Mouse (Mus musculus) CH12.LX (cell line): ENCODE measurements around the gene Cd33. TPM values are rescaled to one million over a fixed set of nuclear protein-coding genes. Genes with fewer than 3 reads are reported as not detected.
A peak's percentile ranks its signal among the peaks of the same experiment; 100 is the strongest.

Source experiments
- DNase-seq: peaks from one replicate; pipeline ENCODE4 v3.0.0-alpha.2; 2013; ENCODE audit errors: extremely low read depth
- H3K27ac ChIP-seq: 2 replicates; pipeline ENCODE4 v1.5.1; 2012; ENCODE audit warnings: low read depth, mild to moderate bottlenecking, control low read depth, moderate library complexity; ENCODE audit not compliant: insufficient read depth
- H3K27me3 ChIP-seq: replicated peaks from 2 replicates; pipeline ENCODE3; 2012; ENCODE audit warnings: inconsistent platforms
- H3K36me3 ChIP-seq, 2 experiments: replicated peaks in 1 of 2; 2 replicates each; pipeline versions ENCODE3 to v1.6.1; 2012; ENCODE audit warnings: inconsistent platforms in 1 of 2, low read length in 1 of 2, mild to moderate bottlenecking in 1 of 2, mixed read lengths in 1 of 2, moderate library complexity in 1 of 2; ENCODE audit not compliant: control insufficient read depth in 1 of 2, insufficient read depth in 1 of 2
- H3K4me1 ChIP-seq, 2 experiments: 2 replicates each; pipeline ENCODE4 v1.6.1; 2012; ENCODE audit warnings: inconsistent platforms in 1 of 2, moderate library complexity in 1 of 2; ENCODE audit not compliant: insufficient read depth in 2 of 2, control insufficient read depth in 1 of 2
- H3K4me2 ChIP-seq: 2 replicates; pipeline ENCODE4 v1.6.1; 2012; ENCODE audit warnings: low read depth, mild to moderate bottlenecking, control low read depth; ENCODE audit not compliant: poor library complexity, insufficient read depth, severe bottlenecking
- H3K4me3 ChIP-seq, 3 experiments: fragments of 150-350 bp in 1 of 3; sonication (generic) in 1 of 3; replicated peaks in 1 of 3; 2 replicates each; pipeline versions ENCODE3 to v1.5.1; 2011 to 2012; ENCODE audit warnings: low read depth in 2 of 3, low read length in 2 of 3, mild to moderate bottlenecking in 2 of 3, moderate library complexity in 2 of 3, control low read depth in 1 of 3, improper control_type of control experiment in 1 of 3, inconsistent platforms in 1 of 3, mixed read lengths in 1 of 3; ENCODE audit not compliant: poor library complexity in 1 of 3
- H3K79me2 ChIP-seq: replicated peaks from 2 replicates; pipeline ENCODE4 v1.6.1; 2012; ENCODE audit warnings: mild to moderate bottlenecking, moderate library complexity; ENCODE audit not compliant: control insufficient read depth, poor library complexity, insufficient read depth, severe bottlenecking; ENCODE audit errors: extremely low read depth
- H3K9ac ChIP-seq: 2 replicates; pipeline ENCODE4 v1.6.1; 2012; ENCODE audit warnings: low read depth, mild to moderate bottlenecking, control low read depth, moderate library complexity; ENCODE audit not compliant: insufficient read depth
- H3K9me3 ChIP-seq: replicated peaks from 2 replicates; pipeline ENCODE3; 2012; ENCODE audit warnings: low read length, inconsistent platforms, mixed read lengths
- CHD1 ChIP-seq: IDR thresholded peaks from 2 replicates; pipeline ENCODE4 v1.6.1; 2012; ENCODE audit warnings: low read depth, low read length, improper control_type of control experiment, inconsistent platforms
- CHD2 ChIP-seq: IDR thresholded peaks from 2 replicates; pipeline ENCODE4 v1.6.1; 2011; ENCODE audit warnings: low read length, improper control_type of control experiment
- CTCF ChIP-seq, 2 experiments: IDR thresholded peaks in 1 of 2; conservative IDR thresholded peaks in 1 of 2; 2 replicates each; pipeline ENCODE4 v1.5.1; 2011 to 2012; ENCODE audit warnings: low read depth in 2 of 2, low read length in 2 of 2, improper control_type of control experiment in 1 of 2, inconsistent platforms in 1 of 2, mild to moderate bottlenecking in 1 of 2, moderate library complexity in 1 of 2
- EP300 ChIP-seq: IDR thresholded peaks from 2 replicates; pipeline ENCODE4 v1.6.1; 2011; ENCODE audit warnings: low read length, improper control_type of control experiment
- GABPA ChIP-seq: IDR thresholded peaks from 2 replicates; pipeline ENCODE4 v1.6.1; 2012; ENCODE audit warnings: low read depth, low read length, improper control_type of control experiment, inconsistent platforms; ENCODE audit not compliant: insufficient replicate concordance
- HCFC1 ChIP-seq: IDR thresholded peaks from 2 replicates; pipeline ENCODE4 v1.6.1; 2012; ENCODE audit warnings: low read depth, mild to moderate bottlenecking, inconsistent platforms, low read length, improper control_type of control experiment
- IRF4 ChIP-seq: IDR thresholded peaks from 2 replicates; pipeline ENCODE4 v1.6.1; 2014; ENCODE audit warnings: low read depth, mild to moderate bottlenecking, inconsistent platforms, low read length, improper control_type of control experiment
- JUND ChIP-seq: conservative IDR thresholded peaks from 2 replicates; pipeline ENCODE4 v1.6.1; 2011; ENCODE audit warnings: low read depth, low read length, improper control_type of control experiment
- MAFK ChIP-seq: IDR thresholded peaks from 2 replicates; pipeline ENCODE4 v1.6.1; 2011; ENCODE audit warnings: low read length, improper control_type of control experiment; ENCODE audit not compliant: insufficient replicate concordance
- MAX ChIP-seq: IDR thresholded peaks from 2 replicates; pipeline ENCODE4 v1.6.1; 2011; ENCODE audit warnings: low read length, improper control_type of control experiment
- MAZ ChIP-seq: IDR thresholded peaks from 2 replicates; pipeline ENCODE4 v1.6.1; 2012; ENCODE audit warnings: low read depth, mild to moderate bottlenecking, inconsistent platforms, low read length, improper control_type of control experiment, moderate library complexity
- MEF2A ChIP-seq: IDR thresholded peaks from 2 replicates; pipeline ENCODE4 v1.6.1; 2014; ENCODE audit warnings: low read depth, mild to moderate bottlenecking, inconsistent platforms, low read length, improper control_type of control experiment, borderline replicate concordance
- MXI1 ChIP-seq: IDR thresholded peaks from 2 replicates; pipeline ENCODE4 v1.6.1; 2011; ENCODE audit warnings: mild to moderate bottlenecking, low read depth, low read length, improper control_type of control experiment
- NRF1 ChIP-seq: IDR thresholded peaks from 2 replicates; pipeline ENCODE4 v1.6.1; 2014; ENCODE audit warnings: low read depth, mild to moderate bottlenecking, inconsistent platforms, low read length, improper control_type of control experiment, moderate library complexity
- POLR2A ChIP-seq: IDR thresholded peaks from 2 replicates; pipeline ENCODE4 v1.6.1; 2011; ENCODE audit warnings: low read depth, mild to moderate bottlenecking, improper control_type of control experiment, low read length
- RAD21 ChIP-seq: IDR thresholded peaks from 2 replicates; pipeline ENCODE4 v1.6.1; 2011; ENCODE audit warnings: low read depth, mild to moderate bottlenecking, low read length, improper control_type of control experiment, moderate library complexity
- SIN3A ChIP-seq: IDR thresholded peaks from 2 replicates; pipeline ENCODE4 v1.6.1; 2012; ENCODE audit warnings: low read length, improper control_type of control experiment, inconsistent platforms
- SMC3 ChIP-seq: IDR thresholded peaks from 2 replicates; pipeline ENCODE4 v1.6.1; 2011; ENCODE audit warnings: low read depth, low read length, improper control_type of control experiment
- TBP ChIP-seq: conservative IDR thresholded peaks from 2 replicates; pipeline ENCODE4 v1.6.1; 2011; ENCODE audit warnings: low read depth, low read length, improper control_type of control experiment
- USF2 ChIP-seq: conservative IDR thresholded peaks from 2 replicates; pipeline ENCODE4 v1.6.1; 2011; ENCODE audit warnings: low read depth, low read length, improper control_type of control experiment
- ZC3H11A ChIP-seq: IDR thresholded peaks from 2 replicates; pipeline ENCODE4 v1.6.1; 2012; ENCODE audit warnings: low read depth, mild to moderate bottlenecking, inconsistent platforms, low read length, improper control_type of control experiment
- ZKSCAN1 ChIP-seq: IDR thresholded peaks from 2 replicates; pipeline ENCODE4 v1.6.1; 2012; ENCODE audit warnings: low read depth, inconsistent platforms, low read length, improper control_type of control experiment, borderline replicate concordance
- ZMIZ1 ChIP-seq: IDR thresholded peaks from 2 replicates; pipeline ENCODE4 v1.6.1; 2012; ENCODE audit warnings: low read depth, mild to moderate bottlenecking, inconsistent platforms, low read length, improper control_type of control experiment
- ZNF384 ChIP-seq: IDR thresholded peaks from 2 replicates; pipeline ENCODE4 v1.6.1; 2012; ENCODE audit warnings: low read depth, low read length, improper control_type of control experiment, inconsistent platforms
- dilution Hi-C: fragments of 300-500 bp; cut with MboI; formaldehyde crosslinking; loops from 2 replicates; pipeline ENCODE4 v1.14.3; 2020; ENCODE audit warnings: low sequenced_read_pairs; ENCODE audit not compliant: extremely low pct_unique_long_range_greater_than_20kb, extremely low pct_ligation_motif_present
- in situ Hi-C: fragments of 300-500 bp; cut with MboI; formaldehyde crosslinking; loops from 3 replicates; pipeline ENCODE4 v1.14.3; 2019; ENCODE audit warnings: low sequenced_read_pairs, low pct_ligation_motif_present, low pct_unique_long_range_greater_than_20kb, mixed read lengths
- polyA plus RNA-seq: library from polyadenylated mRNA; unstranded; fragments of >175 nt; gene quantifications from 2 replicates; pipeline ENCODE4 v1.2.1, GENCODE M21; 2012; ENCODE audit warnings: low read depth; ENCODE audit not compliant: insufficient read length
- total RNA-seq, 2 experiments: library from RNA; depleted of rRNA; stranded (reverse); fragments of 300-350 nt in 1 of 2; fragments of >200 nt in 1 of 2; gene quantifications; 2 replicates each; pipeline ENCODE4 v1.2.3; 2012 to 2014

Gene Cd33
- total and polyA plus RNA-seq, 3 experiments: 0.08 to 0.40 (median 0.09) TPM

DNA sequence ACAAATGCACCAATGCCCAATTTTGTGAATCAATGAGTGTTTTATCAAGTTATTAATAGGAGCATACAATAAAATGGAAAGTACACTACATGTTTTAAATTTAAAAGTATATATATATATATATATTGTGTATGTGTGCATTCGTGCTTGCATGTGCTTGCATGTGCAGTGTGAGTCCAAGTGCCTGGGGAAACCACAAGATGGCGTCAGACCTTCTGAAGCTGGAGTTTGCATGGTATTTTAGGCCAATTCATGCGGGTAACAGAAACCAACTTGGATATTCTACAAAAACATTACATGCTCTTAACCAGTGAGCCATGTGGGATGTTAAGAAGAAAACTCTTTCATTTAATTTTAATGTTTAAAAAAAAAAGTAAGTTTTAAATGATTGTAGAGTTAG lies 18.9 kb downstream of the Cd33 start:
- Histone ChIP-seq H3K4me2 (no peak overlapping the region), H3K36me3 (no peaks in the 10 kb centered on the region), H3K9ac (no peak overlapping the region), H3K27me3 (no peaks in the 10 kb centered on the region), H3K9me3 (no peaks in the 10 kb centered on the region), H3K79me2 (no peaks in the 10 kb centered on the region), H3K27ac (no peak overlapping the region), H3K4me1 (no peaks in the 10 kb centered on the region), H3K4me3 (no peak overlapping the region)
- dilution Hi-C loops (no loop called here), in situ Hi-C loops (no loop called here)
- peak in 1 of 2 experiments; percentile 59; a peak in 2 of 4 replicates for TF ChIP-seq CTCF (conservative IDR thresholded peaks at IDR 0.05 in 1 of 2, IDR thresholded peaks at IDR 0.05 in 1 of 2; ENCODE audit: low read depth in 2 of 2, low read length in 2 of 2)
- TF ChIP-seq NRF1: no peak
- no peak for TF ChIP-seq ZMIZ1
- no peak for TF ChIP-seq JUND
- peak; percentile 63 for TF ChIP-seq SMC3
- TF ChIP-seq RAD21: peak; percentile 59
- TF ChIP-seq TBP: no peak
- no peak for TF ChIP-seq CHD2
- no peak for TF ChIP-seq ZC3H11A
- peak; percentile 55 for DNase-seq

DNA sequence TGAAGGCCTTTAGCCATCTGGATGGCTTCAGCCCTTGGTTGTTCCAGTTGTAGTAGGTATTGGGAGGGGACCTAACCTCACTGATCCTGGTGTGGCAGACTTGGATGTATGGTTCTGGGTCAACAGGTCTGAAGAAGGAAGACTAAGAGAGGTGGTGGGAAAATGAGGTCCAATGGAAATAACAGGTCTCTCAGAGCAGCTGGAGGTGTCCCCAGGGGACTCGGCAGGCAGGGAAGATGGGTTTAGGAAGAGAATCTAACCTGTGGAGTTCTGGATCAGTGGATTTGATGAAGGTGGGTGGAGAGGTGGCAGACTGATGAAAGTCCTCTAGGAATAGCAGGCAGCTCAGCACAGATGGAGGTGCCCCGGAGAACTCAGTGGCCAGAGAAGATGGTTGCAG lies 21.5 kb downstream of the Cd33 start:
- no peaks in the 10 kb centered on the region for H3K79me2 ChIP-seq
- H3K4me1 ChIP-seq: no peaks in the 10 kb centered on the region
- H3K36me3 ChIP-seq: no peaks in the 10 kb centered on the region
- DNase-seq: no peak
- dilution Hi-C loops: no loop called here
- H3K27me3 ChIP-seq: no peaks in the 10 kb centered on the region
- TF ChIP-seq MAZ (no peak), CHD1 (no peak), EP300 (no peak), MEF2A (no peak), POLR2A (no peak), MAX (no peak), GABPA (no peak), MAFK (no peak), MXI1 (no peak), IRF4 (no peak), CHD2 (no peak), SIN3A (no peak), ZKSCAN1 (no peak), ZNF384 (no peak), USF2 (no peak), SMC3 (no peak), CTCF (conservative IDR thresholded peaks at IDR 0.05 in 1 of 2, IDR thresholded peaks at IDR 0.05 in 1 of 2; ENCODE audit: low read depth in 2 of 2, low read length in 2 of 2) (no peak), HCFC1 (no peak)
- TF ChIP-seq, all 38 proteins: peak for 0
- Histone ChIP-seq H3K27ac (no peak overlapping the region), H3K4me2 (no peak overlapping the region), H3K4me3 (no peak overlapping the region), H3K9ac (no peak overlapping the region), H3K9me3 (no peaks in the 10 kb centered on the region)
- in situ Hi-C loops: no loop called here
